10 mouse cellular contexts compared by ENCODE assay signal in genomic region chr4:44518923-44519322, GRCm38 (mm10).
A peak's percentile ranks its signal among the peaks of the same experiment; 100 is the strongest.
DNase-seq lines count a peak whose midpoint lies in the region; ATAC-seq and TF ChIP-seq lines count a peak whose summit lies in the region.
"Had no signal": no experiment of that assay in that cellular context is flagged by ENCODE, and none has a peak within 500 bp of the region (broad histone marks: within the 10 kb centered on the region; RNA-seq: fewer than 3 reads in every experiment).

No protein-coding gene starts in this region.

- H3K4me1 ChIP-seq in hindbrain, embryonic 13.5 days (replicated peaks): peaks cover 19% of the 10 kb centered on the region
- peaks cover 20% of the 10 kb centered on the region for H3K4me1 ChIP-seq in neural tube, embryonic 12.5 days
- H3K4me1 ChIP-seq in heart, adult 2 months (ENCODE audit: control insufficient read depth, insufficient read depth, low read length): no peaks in the 10 kb centered on the region
- H3K4me1 ChIP-seq: megakaryocyte, embryonic 14.5 days had no signal

- no peak overlapping the region for H3K9ac ChIP-seq in hindbrain, embryonic 13.5 days
- H3K9ac ChIP-seq in neural tube, embryonic 12.5 days: no peak overlapping the region
- no peak overlapping the region for H3K9ac ChIP-seq in heart, adult 2 months (ENCODE audit: low read depth, low read length)

- peak; percentile 8 to 23 for DNase-seq in frontal cortex, adult 2 months (ENCODE audit: extremely low spot score in 1 of 2, low spot score in 1 of 2)
- DNase-seq in frontal cortex, postnatal 25 days (ENCODE audit: low spot score in 2 of 2): no peak
- peak; percentile 28 for DNase-seq in embryo, embryonic 10.5 days (ENCODE audit: low spot score)
- no peak for DNase-seq in spleen, postnatal 10 days (ENCODE audit: low spot score in 2 of 2)
- no peak for DNase-seq in spleen, postnatal 4 days (ENCODE audit: low spot score in 2 of 2)
- no peak for DNase-seq in heart, adult 2 months
- DNase-seq: kidney, adult 8-10 months had no signal

- no peak overlapping the region for H3K4me2 ChIP-seq in hindbrain, embryonic 13.5 days
- 0 out of 2 replicates have a peak overlapping the region, but pooled peaks have one; percentile 16 for H3K4me2 ChIP-seq in neural tube, embryonic 12.5 days (replicated peaks)

- intact Hi-C loops in heart, adult 2 months (cut with DNase I): no loop called here

- no peak for TF ChIP-seq CTCF in heart, adult 2 months (IDR thresholded peaks at IDR 0.05)

- no peak for TF ChIP-seq POLR2A in heart, adult 2 months (IDR thresholded peaks at IDR 0.05; ENCODE audit: insufficient read depth, low read depth, low read length)

- H3K27ac ChIP-seq in hindbrain, embryonic 13.5 days: no peak overlapping the region; the same call in 1 of the 2 replicates
- no peak overlapping the region for H3K27ac ChIP-seq in neural tube, embryonic 12.5 days
- H3K27ac ChIP-seq in heart, adult 2 months: no peak overlapping the region

- H3K4me3 ChIP-seq in hindbrain, embryonic 13.5 days: no peak overlapping the region
- H3K4me3 ChIP-seq in neural tube, embryonic 12.5 days: no peak overlapping the region
- no peak overlapping the region for H3K4me3 ChIP-seq in heart, adult 2 months
- H3K4me3 ChIP-seq: megakaryocyte, embryonic 14.5 days had no signal

- no peaks in the 10 kb centered on the region for H3K79me2 ChIP-seq in heart, adult 2 months (replicated peaks; ENCODE audit: control insufficient read depth, insufficient read depth, low read length)

- ATAC-seq in hindbrain, embryonic 13.5 days (ENCODE audit: low FRiP score): peak; percentile 51
- peak; percentile 56 for ATAC-seq in neural tube, embryonic 12.5 days (ENCODE audit: low FRiP score, low read depth)

- H3K9me3 ChIP-seq in hindbrain, embryonic 13.5 days: no peaks in the 10 kb centered on the region
- no peaks in the 10 kb centered on the region for H3K9me3 ChIP-seq in neural tube, embryonic 12.5 days

- peaks cover 34% of the 10 kb centered on the region for H3K27me3 ChIP-seq in hindbrain, embryonic 13.5 days
- H3K27me3 ChIP-seq in neural tube, embryonic 12.5 days (replicated peaks): no peaks in the 10 kb centered on the region
- H3K27me3 ChIP-seq in heart, adult 2 months (ENCODE audit: control insufficient read depth, insufficient read depth, low read length): no peaks in the 10 kb centered on the region
- H3K27me3 ChIP-seq: megakaryocyte, embryonic 14.5 days had no signal

- TF ChIP-seq EP300 in heart, adult 2 months (IDR thresholded peaks at IDR 0.05; ENCODE audit: insufficient read depth, low read depth, low read length): no peak

- H3K36me3 ChIP-seq in hindbrain, embryonic 13.5 days: no peaks in the 10 kb centered on the region
- H3K36me3 ChIP-seq in neural tube, embryonic 12.5 days: no peaks in the 10 kb centered on the region
- H3K36me3 ChIP-seq in heart, adult 2 months (ENCODE audit: control insufficient read depth, insufficient read depth, low read length): no peaks in the 10 kb centered on the region

- 21% methylated on average over 11 of the region's 11 CpGs for WGBS in hindbrain, embryonic 13.5 days
- 32% methylated on average over 11 of the region's 11 CpGs for WGBS in neural tube, embryonic 12.5 days
- WGBS in heart, adult 2 months: 66% methylated on average over 11 of the region's 11 CpGs

Comparison
In these comparisons a context has a peak if more than half of its experiments do, and no peak if none do; other contexts are left out.
1. DNase-seq: peak in frontal cortex, adult 2 months (2 of 2) and embryo, embryonic 10.5 days (single experiment); none in frontal cortex, postnatal 25 days (0 of 2), spleen, postnatal 10 days (0 of 2), spleen, postnatal 4 days (0 of 2) and heart, adult 2 months (0 of 2).